Mouse (Mus musculus) gonadal fat pad, adult 2 months (tissue): ENCODE data around the gene Cage1. TPM values are rescaled to one million over a fixed set of nuclear protein-coding genes. Genes with fewer than 3 reads are reported as not detected.

Experiments used
- DNase-seq: peaks from one replicate; pipeline ENCODE4 v3.0.0-alpha.2; 2012; ENCODE audit warnings: low read depth
- polyA plus RNA-seq: library from polyadenylated mRNA; depleted of rRNA; stranded (reverse); fragments of >200 nt; gene quantifications from 2 replicates; pipeline ENCODE4 v1.2.3, GENCODE M21; 2012

Gene Cage1
- polyA plus RNA-seq, 1 experiment = 0.57 TPM

DNA sequence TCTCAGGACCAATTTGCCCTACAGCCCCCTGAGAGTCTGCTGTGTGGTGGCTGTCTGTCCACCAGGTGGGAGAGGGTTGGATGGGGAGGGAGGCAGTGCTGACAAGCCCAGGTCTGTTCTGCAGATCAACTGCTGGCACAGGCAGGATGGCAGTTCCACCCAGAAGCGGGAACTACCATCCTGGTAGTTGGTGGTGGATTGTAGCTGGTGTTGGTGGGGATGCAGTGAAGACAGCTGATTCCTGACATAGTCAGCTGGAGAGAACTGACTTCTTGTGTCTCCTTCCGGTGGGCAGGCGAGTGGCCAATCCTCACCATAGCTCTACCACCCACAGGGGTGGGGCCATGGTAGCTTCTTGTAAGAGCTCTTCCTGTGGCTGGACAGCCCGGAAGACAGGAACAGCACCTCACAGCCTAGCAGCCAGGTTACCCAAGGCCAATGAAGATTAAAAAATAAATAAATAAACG is 26.4 kb downstream of the Cage1 start:
- no peak for DNase-seq

DNA sequence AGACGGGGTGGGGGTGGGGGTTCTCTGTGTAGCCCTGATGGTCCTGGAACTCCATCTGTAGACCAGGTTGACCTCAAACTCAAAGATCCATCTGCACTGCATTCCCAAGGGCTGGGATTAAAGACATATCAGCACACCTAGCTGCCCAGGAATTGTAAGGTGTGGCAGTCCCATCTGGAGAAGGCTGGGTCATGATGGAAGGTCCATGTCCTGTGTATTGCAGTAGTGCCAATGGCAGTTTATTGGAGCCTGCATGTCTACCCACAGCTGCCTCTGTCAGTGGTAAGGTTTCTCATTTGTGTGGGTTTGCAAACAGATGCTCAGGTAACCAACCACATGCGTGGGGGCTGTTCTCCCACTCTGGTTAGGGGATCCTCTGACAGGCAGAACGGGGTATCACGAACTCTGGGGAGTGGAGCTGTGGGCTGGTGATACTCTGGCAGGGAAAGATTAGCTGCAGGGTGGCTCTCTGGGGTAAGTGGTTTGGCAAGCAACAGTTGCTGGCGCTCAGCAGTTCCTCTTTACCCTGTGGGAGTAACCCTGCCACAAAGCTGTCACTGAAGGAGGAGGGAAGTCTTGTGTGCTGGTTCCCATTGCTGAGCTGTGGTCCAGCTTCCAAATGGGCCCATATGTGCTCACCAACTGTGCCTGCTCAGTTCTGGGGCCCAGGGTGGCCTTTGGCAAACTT is 27.0 kb downstream of the Cage1 start:
- no peak for DNase-seq

DNA sequence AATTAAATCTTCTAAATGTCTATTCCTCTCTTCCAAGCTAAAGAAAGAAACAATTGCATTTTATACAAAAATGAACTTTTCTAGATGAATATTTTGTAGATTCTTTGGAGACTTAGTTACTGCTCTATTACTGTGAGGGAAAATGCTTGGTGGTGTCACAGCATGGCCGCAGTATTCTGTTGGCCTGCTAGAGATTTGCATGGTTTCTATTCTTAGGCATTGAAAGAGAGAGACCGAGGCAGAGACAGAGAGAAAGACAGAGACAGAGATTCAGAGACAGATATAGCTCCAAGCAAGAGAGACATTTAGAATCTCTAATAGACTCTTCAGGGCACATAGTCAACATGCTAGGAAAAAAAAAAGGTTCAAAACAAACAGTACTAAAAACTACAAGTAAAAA is 28.9 kb downstream of the Cage1 start:
- no peak for DNase-seq

DNA sequence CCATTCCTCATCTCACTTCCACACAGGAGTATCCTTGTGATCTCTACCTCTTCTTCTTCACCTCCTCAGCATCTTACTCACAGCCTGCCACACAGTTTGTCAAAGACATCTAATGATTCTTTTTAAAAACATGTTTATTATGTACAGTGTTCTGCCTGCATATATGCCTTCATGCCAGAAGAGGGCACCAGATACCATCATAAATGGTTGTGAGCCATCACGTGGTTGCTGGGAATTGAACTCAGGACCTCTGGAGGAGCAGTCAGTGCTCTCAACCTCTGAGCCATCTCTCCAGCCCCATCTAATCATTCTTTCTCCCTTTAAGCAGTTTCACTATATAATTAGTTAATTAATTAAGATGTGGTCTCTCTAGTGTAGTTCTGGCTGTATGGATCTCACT is 34.4 kb downstream of the Cage1 start:
- DNase-seq = no peak

DNA sequence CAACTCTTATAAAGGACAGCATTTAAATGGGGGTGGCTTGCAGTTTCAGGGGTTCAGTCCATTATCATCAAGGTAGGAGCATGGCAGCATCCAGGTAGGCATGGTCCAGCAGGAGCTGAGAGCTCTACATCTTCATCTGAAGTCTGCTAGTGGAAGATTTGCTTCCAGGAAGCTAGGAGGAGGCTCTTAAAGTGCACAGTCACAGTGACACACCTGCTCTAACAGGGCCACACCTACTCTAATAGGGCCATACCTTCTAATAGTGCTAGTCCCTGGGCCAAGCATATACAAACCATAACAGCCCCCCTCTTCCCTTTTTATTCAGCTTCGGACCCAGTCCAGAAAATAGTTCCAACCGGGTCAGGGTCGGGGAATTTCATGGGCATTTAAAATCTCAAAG is 37.2 kb downstream of the Cage1 start:
- DNase-seq = no peak

DNA sequence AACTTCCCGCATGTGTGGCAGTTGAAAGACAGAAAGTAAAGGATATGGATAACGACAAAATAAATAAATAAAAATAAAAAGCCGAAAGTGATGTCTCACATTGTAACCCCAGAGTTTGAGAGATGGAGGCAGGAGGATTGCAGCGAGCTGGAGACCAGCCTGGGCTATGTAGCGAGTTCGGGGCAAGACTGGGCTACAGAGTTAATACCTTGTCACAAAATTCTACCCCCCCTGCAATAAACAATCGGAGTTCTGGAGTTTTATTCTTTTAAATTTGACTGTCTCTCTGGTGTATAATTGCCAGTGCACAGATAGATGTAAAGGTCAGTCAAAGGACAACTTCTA is 42.5 kb downstream of the Cage1 start:
- no peak for DNase-seq

DNA sequence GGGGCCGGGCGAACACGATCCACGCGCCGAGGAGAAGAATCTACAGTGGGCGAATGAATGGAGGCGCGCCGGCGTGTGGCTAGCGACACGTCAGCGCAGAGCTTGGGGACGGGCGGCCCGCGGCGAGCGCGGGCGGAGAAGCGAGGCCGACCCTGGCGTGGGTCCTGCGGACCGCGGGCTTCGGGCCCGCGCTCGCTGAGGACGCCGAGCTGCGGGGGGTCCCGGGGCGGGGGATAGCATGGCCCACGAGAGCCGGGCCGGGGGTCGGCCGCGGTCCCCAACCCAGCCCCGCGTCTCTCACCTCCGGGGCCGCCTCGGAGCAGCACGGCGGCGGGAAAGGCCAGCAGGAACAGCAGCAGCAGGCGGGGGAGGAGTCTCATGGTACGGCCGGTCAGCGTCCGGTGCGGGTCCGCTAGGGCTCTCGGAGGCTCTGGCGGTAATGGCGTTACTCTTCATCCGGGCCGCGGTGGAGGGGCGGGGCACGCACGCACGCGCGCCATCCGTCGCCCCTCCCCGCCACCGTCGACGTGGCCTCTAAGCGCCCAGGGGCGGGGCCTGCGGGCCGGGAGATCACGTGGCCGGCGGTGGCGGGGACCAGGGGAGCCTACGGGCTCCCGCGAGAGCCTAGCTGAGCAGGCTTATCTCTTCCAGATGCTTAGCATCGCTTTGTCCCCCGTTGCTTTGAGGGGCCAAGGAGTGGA is 43.0 kb downstream of the Cage1 start, which contains the start of gene Ssr1:
TSS of gene Ssr1 (minus strand) at position 514 of the 701 bp plus-strand sequence.
- no peak for DNase-seq

DNA sequence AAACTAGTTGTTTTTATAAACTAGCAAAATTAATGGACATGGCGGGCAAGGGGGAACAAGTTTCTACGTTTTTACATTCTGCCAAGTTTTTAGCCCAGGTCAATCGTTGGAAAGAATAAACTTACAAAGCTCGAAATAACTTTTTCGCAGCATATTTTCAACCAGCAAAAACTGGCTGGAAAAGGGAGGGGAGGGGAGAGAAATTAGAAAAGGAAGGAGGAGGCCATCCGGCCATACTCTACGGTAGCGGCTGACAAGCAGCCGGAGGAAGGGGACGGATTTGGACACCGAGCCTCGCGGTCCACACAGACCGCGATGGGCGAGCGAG is 43.5 kb downstream of the Cage1 start:
- no peak for DNase-seq

DNA sequence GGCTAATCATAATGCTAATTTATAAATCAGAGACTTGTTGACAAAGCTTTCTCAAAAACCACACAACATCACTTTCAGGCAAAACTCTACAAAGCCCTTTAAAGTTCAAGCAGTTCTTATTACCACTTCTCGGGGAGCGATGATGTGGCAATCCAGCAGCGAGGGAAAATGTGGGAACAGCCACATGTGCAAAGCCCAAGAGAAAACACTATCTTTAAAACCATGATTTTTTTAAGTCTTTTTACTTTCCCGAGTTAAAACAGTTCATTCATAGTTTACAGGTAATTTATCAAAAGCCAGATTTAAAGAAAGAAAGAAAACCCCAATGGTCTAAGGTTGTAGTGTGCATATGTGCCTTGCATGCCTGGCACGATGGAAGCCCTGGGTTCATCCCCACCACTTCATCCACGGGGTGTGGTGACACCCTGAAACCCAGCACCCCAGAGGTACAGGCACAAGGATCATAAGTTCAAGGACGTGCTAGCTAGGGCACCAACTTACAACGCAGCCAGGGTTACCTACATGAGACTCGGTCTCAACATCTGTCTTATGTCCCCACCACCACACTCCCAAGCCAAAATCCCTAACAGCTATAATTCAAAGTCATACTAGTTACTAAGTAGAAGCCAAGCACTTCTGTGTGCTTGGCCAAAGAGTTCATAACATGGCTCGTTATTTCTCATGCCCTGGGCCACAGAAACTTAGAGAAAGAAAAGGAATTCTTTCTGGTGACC is 44.1 kb downstream of the Cage1 start:
- no peak for DNase-seq

DNA sequence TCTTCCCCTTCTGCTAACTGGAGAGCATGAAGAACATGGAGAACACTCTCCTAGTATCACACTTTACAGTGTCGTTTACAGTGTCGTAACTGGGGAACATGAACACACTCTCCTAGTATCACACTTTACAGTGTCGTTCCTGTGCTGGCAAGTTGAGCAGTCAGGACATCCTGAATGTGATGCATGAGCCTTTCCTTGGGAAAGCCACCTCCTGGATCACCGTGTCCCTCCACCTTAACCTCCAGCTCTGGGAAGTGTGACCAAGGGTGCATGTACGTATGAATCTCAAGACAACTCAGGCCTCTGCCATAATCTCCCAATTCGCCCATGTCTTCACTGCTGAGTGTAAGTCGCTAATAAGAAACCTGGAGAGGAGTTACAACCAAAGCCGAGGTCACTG is 47.2 kb downstream of the Cage1 start:
- no peak for DNase-seq

DNA sequence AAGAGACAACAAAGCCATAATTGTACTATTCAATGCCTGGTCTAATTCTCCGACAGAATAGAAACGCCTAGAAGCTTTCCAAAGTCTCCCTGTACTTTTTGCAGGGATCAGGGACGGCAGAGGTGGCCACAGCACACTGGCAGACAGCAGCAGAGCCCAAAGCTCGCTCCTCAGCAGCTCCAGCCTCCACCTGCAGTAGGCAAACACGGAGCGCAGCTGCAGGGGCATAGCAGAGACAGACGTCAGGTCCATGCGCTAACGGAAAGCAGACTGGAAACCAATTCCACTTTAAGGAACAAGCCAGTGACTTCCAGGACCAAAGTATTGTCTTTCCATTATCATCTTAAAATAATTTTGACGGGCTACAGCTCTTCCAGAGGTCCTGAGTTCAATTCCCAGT is 50.7 kb downstream of the Cage1 start:
- DNase-seq = no peak

DNA sequence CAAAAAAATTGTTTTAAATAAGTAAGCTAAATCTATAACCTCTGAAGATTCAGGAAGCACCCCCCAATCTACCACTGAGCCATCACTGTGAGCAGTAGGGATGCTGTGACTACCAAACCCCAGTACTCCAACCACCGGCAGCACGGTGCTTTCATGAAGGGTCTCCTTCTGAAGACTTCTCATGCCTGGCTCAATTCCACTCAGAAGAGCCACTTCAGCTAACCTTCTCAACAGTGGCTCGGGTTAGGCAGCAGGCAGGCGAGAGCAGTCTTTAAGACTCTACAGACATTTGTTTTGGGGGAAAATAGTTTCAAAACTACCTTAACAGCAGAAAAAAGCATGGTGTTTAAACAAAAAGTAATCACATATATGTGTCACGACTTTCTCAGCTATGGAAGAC is 55.8 kb downstream of the Cage1 start:
- no peak for DNase-seq

DNA sequence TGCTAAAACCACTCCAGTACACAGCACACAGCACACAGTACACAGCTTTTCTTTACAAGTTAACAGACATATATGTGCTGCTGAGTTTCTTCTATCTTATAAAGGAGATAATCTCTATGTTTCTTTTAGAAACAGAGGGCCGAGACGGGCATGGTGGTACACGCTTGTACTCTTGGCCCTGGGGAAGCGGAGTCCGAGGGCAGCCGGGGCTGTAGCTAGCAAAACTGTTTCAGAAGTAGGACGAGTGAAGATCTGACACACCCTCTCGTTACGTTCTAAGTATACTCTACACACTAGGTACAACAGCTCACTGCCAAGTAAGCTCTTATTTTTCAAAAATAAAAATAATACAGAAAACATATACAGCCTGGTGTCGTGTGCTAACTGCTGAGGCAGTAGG is 56.5 kb downstream of the Cage1 start:
- no peak for DNase-seq

DNA sequence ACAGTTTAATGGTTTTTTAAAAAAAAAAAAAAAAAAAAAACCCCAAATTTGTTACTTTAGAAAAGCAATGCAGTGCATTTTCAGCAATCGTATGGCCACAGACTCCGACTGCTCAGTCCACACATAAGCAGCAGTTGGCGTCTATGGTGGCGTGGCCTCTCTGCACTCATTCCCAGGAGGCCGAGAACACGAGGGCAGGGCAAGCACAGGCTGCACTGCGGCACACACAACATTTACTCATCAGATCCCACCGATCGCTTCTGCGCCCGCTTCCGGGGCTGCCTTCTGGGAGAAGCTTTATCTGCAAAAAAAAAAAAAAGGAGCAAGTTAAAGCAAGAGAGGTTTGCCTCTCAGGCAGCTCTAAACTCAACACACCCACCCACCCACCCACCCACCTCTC is 57.4 kb downstream of the Cage1 start:
- no peak for DNase-seq

DNA sequence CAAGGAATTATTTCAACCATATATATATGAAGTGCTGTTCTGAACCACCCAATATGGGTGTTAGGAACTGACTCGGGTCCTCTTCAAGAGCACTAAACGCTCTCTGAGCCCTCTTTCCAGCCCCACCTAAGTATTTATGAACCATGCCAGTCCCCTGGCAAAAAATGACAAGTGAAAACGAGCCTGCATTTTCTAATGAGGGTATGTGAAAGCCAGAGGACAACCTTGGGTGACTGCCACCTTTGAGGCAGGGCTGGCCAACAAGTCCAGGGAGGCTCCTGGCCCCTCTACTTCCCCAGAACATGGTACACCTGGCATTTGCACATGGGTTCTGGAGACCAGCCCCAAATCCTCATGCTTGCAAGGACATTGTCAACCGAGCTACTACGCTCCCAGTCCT is 62.1 kb downstream of the Cage1 start:
- no peak for DNase-seq

DNA sequence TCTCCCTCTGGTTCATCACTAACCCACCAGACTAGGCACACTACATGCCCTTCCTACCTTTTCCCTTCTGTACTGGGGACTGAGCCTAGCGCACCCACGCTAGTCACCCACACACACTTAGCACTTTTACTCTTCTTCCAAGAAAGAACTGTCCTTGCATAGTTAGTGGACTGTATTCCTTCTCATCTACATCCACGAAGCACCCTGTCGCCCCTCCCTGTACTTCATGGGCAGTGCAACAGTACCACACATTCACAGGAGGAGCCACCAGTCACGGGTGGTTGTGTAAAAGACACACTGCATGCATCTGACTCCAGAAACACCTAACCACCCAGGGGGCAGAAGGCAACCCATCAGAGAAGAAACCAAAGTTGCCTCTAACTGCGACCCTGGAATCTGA is 62.8 kb downstream of the Cage1 start:
- no peak for DNase-seq

DNA sequence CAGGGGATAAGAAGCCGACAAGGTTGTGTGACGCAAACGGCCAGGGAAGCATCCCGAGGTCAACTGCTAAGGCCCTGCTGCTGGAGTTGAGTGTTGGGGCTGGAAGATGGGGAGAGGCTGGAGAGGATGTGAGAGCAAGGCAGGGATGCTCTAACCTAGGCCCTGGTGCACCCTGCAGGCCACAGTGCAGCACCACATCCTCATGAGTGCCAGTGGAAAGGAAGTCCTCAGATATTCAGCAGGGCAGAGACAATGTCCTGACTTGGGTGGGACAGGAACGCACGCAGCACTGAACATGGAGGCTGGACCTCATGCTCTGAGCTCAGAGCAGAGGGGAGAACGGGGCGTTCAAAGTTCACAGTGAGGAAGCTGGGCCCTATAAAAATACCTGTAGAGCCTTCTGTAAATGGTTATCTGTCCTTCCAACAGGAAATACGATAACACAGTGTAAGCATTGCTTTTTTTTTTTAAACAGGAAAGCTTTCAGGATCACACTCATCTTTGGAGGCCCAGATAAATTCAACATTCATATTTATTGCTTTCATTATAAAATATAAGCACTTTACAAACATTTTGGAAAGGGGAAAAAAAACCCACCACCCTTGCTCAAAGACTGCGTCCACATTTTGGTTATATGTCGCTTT is 65.9 kb downstream of the Cage1 start:
- DNase-seq = no peak

DNA sequence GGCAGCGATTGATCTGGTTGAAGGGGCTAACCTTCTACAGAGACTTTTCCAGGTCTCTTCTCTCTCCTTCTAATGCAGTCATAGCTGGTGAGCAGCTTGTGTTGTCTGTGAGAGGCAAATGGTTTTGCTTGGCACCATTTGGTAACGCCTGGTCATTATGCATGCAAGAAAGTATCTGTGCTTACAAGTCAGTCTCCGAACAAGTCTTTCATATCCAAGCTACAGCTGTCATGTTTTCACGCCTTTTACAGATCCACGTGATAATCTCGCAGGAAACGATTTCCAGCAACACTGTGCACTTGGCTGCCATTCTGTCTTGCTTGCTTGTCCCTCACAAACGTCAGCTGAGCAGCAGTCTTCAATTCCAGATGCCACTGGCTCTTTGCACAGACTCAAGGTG is 66.9 kb downstream of the Cage1 start:
- no peak for DNase-seq

DNA sequence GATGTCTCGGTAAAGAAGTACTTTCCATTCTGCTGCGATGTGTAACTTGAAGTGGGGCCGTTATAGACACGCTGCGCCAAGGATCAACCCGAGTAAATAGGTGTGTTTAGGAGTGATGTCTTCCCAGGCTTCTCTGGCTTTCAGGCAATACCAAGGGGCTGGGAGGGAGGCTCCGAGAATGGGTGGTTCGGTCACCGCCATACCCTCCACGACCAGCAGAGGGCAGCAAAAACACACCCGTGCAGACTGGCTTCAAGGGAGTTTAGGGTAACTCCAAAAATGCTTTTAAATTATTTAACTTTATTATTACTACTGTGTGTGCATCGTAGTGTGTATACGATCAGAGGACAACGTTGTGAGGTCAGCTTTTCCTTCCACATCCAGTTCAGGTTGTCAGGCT is 67.5 kb downstream of the Cage1 start:
- DNase-seq = no peak

DNA sequence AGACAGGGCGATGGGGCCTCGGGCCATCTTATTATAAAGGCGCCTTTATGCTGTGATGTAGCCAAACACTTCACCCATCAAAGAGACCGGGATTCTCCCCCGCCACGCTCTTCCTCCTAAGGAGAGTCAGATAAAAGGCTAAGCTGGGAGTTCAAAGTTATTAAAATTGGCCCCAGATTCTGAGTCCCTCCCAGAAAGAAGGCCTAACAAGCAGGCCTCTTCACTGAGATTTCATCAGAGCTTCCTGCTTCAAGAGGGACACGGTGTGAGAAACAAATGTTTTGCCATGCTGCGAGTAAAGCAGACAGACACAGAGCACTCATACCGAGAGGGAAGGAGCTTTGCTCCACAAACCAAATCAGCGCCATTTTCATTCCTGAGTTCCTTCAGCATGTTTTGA is 69.3 kb downstream of the Cage1 start:
- no peak for DNase-seq

DNA sequence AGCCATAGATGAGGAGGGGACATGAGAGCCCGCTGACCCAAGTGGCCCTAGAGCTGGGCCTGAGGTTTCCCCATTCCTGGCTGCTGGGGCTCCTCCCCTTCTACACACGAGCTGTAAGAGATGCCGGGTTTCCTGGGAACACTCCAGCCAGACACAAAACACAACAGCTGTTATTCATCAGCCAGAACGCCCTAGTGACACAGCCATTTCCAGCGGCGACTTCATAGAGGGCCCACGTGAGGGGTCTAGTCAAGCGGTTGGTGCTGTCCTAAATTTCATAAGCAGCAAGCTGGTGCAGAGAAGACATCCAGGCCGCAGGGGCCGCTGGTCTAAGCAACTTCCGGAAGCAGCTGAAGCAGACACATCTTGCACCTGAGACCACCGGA is 69.8 kb downstream of the Cage1 start:
- no peak for DNase-seq

DNA sequence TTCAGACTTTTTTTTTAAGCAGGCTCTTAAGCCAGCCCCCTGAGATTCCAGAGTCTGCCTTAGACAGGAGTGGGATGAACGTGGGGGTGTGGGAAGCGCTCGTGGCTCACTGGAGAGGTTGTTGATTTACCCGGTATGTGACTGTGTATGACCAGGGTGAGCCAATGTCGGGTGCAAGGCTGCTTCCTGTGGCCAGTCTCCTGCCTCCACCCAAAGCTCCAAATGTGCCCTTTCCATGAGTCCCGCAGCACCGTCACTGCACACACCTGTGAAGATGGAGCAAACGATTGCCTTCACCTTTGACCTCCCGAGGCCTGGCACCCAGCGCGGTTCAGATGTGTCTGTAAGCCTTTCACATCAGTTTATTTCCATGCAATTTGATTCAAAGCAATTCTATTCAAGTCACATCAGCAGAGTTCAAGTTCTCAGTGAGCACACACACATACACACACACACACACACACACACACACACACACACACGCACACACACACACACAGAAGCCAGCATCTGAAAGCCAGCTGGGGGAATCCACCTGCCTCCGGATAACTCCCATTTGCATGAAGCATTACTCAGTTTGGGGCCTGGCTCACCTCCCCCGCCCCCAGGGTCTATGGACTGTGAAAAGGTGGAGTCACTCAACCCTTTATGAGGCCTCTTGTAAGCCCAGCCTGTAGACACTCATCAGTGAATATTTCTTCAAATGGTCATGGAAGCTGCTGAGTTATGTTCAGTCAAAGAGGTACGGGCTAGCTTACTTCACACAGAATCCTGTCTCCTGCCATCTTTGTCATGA is 70.4 kb downstream of the Cage1 start:
- DNase-seq = no peak
